Mouse (Mus musculus): Measurements from ENCODE around the gene Ikzf1.

Gene Ikzf1

DNA sequence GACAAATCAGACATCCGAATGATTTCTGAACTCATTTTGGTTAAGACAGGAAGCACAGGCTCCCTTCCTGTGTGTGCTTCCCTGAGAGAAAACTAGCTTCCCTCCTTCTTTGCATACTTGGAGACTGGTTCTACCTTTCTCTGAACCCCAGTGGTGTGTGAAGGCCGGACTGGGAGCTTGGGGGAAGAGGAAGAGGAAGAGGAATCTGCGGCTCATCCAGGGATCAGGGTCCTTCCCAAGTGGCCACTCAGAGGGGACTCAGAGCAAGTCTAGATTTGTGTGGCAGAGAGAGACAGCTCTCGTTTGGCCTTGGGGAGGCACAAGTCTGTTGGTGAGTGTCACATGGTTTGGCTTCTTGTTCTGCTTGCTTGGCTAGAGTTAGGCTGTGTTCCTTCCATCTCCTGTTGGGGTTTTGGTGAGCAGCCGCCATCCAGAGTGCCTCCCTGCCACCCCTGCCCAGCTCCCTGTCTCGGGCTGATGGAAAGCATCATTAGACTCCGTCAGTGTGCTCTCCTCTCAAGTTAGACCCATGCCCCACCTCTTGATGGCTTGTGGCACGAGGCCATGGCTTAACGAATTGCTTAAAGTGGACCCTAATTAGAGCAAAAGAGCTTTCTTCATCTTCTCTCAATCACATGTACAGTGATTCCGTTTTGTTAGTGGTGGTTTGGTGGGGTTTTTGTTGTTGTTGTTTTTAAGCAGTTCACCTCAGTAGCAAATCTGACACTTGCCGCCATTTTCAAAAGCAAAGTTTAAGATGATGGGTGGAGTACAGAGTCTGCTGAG is 5.4 kb downstream of the Ikzf1 start:
- no peak for DNase-seq (ENCODE audit: low read depth in 1 of 2, low spot score in 2 of 2)

DNA sequence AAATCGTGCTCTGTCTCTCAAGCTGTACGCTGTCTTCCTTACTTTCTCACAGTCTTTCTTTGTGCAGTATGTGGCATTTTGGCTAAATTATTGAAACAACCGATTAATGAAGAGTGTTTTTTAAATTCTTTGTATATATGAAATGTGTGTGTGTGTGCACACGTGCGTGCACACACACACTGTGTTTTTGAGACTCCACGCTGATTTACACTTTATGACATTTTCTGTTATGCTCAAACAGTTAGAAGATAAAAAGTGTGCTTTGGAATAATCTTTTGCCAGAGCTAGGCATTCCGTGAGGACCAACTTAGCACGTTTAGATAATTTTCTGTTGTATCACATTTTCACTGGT is 6.0 kb downstream of the Ikzf1 start:
- DNase-seq (ENCODE audit: low read depth in 1 of 2, low spot score in 2 of 2), result no peak

DNA sequence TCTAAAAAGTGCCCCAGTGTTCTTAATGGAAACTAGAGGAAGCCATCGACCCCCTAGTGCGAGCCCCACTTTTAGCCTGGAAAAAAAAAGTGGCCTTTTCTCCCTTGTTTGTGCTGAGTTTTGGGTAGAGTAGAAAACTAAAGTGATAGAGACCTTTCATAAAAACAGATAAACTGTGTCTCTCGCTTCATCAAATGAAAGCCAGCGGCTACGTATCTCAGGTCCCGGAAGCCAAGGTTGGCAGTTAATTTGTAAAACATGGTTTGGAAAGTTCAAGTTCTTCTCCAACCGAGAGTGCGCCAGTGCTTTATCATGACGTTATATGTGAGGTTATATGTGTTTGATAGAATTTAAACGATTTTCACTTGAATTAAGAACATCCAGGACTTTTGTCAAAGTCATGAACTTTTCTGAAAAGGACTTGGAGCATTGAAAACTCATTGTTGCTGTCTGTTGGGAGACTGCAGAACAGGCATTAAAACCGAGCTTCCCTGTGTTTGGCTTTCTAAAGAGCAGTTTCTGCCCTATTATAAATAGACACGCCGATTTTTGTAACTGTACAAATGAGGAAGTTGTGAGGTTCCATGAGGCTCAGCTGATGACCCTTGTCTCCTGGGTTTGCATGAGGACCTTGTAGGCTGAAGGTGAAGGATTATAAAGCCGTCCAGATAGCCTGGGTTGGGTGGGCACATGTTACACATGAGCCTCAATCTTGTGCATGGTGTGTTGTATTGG is 6.7 kb downstream of the Ikzf1 start:
- no peak for DNase-seq (ENCODE audit: low read depth in 1 of 2, low spot score in 2 of 2)

DNA sequence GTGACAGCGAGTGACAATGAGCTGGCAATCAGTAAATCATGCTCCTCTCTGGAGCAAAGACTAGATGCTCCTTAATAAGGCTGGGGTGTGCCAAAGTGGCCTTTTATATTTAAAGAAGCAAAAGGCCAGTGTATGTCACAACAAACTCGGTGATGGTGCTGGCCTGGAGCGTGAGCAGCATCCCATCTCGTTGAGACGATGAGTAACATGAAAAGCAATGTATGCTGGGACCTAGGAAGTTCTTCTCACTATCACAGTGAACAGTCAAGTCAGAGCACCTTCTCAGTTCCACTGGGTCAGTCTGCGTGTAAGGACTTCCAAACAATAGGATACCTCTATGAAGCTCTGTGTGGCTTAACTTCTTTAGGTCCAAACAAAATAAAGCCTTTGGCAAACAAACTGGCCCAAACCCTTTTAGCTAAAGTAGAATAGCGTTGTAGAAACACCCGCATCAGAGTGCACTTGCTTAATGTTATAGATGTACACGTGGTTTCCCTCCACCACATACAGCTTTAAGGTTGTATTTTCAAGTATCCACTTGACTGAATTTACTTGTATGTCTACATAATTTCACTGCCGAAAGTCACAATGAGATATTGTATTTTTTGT is 7.9 kb downstream of the Ikzf1 start:
- no peak for DNase-seq (ENCODE audit: low read depth in 1 of 2, low spot score in 2 of 2)

DNA sequence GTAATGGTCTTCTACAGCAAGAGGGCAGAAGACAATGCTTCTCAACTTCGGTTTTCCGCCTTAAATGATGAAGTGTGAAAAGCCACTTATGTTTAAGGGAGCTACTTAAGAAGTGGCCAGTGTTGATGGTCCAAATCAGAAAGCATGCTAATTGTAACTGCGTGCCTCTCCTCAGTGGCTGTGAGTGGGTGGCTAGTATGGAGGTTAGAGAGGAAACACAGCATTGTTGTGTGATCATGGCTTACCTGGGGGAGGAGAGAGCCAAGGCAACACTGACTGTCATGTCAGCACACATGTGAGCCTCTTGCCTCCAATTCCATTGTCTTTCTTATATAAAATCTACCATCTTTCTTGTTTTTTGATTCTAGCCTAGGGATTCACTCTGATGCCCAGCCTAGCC is 8.6 kb downstream of the Ikzf1 start:
- DNase-seq (ENCODE audit: low read depth in 1 of 2, low spot score in 2 of 2), result no peak

DNA sequence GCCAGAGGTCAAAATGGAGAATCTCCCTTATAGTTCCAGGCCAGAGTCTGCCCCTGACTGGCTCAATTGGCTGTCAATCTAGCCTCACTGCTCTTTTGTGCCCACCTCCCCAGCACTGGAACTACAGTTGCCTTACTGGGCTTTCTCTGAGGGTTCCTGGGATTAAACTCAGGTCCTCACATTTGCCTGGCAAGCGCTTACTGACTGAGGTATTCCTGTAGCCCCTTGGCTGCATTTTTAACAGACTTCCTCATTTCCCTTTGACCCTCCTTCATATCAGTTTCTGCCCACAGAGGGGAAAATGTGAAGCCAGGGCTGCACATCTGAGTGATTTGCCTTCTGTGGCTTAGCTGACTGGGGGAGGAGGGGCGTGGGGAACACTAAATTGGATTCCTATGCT is 9.3 kb downstream of the Ikzf1 start:
- DNase-seq (ENCODE audit: low read depth in 1 of 2, low spot score in 2 of 2), result no peak

DNA sequence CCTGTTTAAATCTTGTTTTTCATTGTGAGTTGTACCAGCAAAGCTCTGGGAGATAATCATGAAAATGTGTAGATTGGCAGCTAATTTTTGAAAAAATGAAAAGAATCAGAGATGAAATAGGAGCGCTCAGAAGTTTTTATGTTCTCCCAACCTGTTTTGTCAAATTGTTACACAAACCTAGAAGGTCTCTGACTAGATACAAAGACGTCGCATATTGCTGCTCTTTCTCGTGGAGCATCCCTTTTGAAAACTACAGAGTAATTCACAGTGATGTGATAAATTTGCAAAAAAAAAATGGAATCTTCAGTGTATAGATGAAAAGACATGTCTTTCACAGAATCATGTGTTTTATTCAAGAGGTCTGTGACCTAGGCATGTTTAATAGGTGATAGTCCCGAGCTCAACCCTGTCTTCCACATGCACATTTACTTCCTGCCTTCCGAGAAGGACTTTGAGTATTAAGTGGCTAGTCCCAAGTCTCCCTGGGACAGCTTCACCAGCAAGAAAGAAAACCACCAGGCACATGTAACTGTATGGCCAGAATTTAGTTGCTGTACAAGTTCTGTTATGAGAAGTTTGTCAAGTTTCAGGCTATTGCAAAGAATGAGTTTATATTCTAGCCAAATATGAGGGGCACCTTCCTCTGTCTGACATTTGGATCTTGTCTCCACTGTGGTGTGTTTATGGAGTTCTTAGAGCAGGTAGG is 9.8 kb downstream of the Ikzf1 start:
- no peak for DNase-seq (ENCODE audit: low read depth in 1 of 2, low spot score in 2 of 2)

DNA sequence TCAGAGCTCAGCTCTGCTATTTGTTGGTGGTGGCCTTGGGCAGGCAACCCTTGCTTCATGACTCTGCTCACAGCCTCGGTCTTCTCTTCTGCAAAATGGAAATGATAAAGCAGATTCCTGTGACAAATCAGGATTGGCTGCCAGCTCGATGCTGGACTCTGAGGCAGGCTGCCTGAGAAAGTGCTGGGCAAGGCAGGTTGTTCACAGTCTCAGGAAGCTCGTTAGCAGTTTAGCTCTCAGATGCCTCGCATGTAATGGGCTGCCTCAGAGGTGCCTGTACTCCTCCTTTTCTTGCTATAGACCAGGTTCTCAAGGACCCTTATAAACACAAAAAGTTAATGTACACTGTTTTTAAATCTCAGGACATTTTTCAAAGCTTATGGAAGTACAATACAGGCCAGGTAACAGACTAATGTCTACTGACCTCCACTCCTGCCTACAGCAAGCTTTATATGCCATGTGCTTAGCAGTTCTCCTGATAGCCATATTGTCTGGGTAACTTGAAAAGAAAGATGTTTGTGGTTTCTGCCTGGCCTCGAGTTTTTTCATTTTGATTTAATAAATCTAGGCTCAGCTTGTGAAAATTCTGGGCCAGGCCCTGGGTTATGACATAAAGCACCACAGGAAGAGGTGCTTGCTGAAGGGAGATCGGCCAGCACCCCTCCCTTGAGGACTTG is 10.5 kb downstream of the Ikzf1 start:
- DNase-seq (ENCODE audit: low read depth in 1 of 2, low spot score in 2 of 2), result no peak

DNA sequence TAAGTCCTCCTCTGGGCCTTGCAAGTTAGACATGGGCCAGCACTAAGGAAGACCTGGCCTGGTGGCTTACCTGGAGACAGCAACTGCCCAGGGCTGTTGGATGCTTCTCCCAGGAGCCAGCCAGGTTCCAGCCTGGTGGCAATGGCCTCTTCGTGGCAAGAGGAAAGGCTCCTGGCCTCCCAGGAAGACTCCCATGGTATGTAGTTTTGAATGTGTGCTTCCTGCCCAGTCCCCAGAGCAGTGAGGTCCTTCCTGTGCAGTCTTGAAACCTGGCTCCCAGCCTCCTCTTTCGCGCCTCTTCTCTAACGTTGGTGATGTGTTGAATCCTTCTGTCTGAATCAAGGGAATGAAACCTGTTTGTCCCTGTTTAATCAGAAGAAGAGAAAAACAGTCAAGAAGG is 11.1 kb downstream of the Ikzf1 start:
- DNase-seq (ENCODE audit: low read depth in 1 of 2, low spot score in 2 of 2), result no peak

DNA sequence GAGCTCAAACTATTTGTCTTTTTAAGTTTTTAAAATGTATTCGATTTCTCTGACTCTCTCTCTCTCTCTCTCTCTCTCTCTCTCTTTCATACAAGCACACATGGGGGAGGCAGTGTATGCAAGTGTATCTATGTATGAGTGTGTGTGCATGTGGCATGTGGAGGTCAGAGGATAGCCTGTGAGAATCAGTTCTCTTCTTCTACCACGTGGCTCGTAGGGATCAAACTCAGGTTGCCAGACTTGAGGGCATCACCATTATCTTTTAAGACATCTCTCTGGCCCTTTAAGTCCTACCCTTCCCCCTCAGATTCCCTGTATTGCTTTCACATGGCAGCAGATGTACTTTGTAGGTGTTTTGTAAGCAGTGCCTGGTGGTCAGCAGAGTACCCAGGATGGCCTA is 12.0 kb downstream of the Ikzf1 start:
- DNase-seq (ENCODE audit: low read depth in 1 of 2, low spot score in 2 of 2), result no peak

DNA sequence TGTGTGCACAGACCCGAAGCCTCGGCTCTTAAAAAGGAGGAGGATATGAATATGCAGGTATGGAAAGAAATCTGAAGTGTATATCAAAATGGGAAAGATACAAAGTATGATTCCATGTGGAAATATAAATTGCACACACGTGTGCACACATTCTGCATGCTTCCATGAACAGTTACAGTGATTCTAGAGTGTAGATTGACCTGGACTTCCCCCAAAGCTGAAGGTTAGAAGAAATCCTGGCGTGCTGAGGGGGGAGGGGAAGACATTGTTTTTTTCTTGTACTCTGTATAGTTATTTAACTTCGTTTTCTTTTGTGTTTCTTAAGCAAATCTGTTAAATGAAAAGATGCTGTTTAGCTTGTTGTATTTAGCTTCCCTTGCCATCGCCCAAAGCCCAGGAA is 16.6 kb downstream of the Ikzf1 start:
- DNase-seq (ENCODE audit: low read depth in 1 of 2, low spot score in 2 of 2), result no peak

DNA sequence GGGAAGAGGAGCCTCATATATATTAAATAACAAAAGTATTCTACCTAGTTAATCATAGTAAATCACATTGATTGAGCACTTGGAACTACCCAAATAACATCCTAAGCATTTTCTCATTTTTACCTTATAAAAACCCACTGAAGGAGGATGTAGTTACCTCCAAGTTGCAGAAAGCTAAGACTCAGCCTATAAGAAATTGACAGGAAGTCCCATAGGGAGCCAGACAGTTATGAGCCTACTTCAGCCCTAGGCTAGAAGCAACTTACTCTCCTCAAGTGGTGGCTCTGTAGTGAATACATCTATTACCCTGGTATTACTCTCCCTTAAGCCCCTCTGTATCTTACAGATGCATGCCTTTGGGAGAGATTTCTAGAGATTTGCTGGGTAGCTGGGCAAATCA is 19.0 kb downstream of the Ikzf1 start:
- no peak for DNase-seq (ENCODE audit: low read depth in 1 of 2, low spot score in 2 of 2)

DNA sequence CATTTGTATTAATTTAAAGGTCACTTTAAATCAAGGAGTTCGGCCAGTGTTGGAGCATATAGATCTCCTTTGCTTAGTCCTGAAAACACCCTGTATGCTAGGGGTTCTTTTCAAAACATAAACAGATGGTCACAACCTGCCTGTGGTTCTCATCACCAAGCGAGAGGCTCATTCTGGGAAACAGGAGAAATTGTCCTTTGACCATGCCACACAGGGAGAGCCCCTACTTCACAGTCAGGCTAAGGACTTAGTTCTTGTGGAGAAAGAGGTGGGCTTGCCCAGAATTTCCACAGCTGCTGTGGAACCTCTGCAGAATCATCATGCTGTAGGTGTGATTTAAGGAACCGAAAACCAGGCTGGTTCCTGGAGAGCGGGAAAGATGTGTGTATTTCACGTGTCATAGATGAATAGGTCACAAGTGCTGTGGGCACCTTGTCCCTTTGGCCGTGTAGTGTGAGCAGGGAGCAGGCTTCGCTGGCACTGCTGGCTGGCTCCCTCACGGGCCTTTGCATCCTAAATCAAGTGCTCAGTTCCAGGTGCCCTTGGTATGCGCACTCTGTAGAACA is 23.4 kb downstream of the Ikzf1 start:
- no peak for DNase-seq (ENCODE audit: low read depth in 1 of 2, low spot score in 2 of 2)

DNA sequence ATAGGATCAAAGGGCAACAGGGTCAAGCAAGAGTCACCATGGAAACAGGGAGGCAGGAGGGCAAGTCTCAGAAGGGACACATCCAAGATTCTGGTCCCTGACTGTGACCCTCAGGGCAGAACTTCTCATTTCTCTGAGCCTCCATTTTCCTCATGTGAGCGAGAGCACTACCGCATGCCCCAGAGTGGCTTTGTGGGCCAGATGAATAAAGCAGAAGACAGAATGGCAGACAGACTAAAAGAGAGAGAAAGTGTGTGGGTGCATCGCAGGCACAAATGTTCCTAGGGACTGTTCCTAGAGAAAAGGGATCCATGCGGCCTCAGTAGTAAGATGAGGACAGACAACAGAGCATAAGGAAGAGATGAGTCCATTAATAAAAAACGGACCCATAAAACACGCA is 24.5 kb downstream of the Ikzf1 start:
- DNase-seq (ENCODE audit: low read depth in 1 of 2, low spot score in 2 of 2), result no peak

DNA sequence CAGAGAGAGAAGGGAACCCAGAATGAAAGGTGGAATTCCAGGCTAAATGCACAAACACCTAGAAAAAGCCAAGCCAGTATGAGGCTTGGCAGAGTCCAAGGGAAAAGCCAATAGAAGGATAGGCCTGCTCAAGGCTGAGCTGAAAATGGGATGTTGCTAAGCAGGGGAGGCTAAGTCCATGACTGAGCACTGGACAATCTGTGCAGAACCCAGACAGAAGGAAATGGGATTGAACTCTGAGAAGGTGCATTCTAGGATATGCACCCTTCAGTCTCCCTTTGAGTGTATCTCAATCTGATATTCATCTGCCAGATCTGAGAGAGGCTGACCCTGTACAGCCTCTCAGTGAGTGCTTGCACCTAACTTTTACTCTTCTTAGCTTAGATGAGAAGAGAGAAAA is 25.9 kb downstream of the Ikzf1 start:
- DNase-seq (ENCODE audit: low read depth in 1 of 2, low spot score in 2 of 2), result no peak

DNA sequence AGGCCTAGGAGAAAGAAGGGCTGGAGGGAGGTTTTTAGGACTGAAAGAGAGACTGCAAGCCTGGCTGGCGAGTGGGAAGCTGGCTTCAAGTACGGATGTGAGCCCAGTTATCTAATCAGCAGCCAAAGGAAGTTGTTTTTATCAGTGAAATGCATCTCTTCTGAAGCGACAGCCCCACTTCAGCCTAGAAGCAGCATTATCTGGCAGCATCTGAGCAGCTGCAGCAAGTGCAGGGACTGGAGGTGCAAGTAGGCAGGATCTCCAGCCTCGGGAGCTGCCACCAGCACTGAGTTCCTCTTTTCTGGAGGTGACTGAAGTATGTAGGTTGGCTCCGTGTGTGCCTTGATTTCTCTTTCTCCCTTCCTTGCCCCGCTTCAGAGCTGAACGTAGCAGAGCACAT is 26.9 kb downstream of the Ikzf1 start:
- DNase-seq (ENCODE audit: low read depth in 1 of 2, low spot score in 2 of 2), result no peak

DNA sequence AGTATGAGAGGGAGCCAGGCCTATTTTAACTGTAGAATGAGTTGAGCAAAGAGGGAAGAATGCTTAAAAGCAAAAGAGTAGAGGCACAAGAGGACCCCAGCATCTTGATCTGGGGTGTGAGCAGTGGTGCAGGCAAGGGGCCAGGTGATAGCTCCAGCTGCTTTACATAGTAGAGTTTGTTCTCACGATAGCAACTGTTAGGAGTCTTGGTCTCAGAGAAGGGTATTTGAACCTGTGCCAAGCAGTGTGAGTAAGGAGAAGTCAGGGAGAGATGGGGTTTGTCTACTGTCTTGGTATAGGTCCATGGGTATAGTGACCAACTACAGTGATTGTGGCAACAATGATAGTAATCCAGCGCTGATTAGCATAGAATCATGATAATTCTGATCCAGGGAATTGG is 29.9 kb downstream of the Ikzf1 start:
- DNase-seq (ENCODE audit: low read depth in 1 of 2, low spot score in 2 of 2), result no peak

DNA sequence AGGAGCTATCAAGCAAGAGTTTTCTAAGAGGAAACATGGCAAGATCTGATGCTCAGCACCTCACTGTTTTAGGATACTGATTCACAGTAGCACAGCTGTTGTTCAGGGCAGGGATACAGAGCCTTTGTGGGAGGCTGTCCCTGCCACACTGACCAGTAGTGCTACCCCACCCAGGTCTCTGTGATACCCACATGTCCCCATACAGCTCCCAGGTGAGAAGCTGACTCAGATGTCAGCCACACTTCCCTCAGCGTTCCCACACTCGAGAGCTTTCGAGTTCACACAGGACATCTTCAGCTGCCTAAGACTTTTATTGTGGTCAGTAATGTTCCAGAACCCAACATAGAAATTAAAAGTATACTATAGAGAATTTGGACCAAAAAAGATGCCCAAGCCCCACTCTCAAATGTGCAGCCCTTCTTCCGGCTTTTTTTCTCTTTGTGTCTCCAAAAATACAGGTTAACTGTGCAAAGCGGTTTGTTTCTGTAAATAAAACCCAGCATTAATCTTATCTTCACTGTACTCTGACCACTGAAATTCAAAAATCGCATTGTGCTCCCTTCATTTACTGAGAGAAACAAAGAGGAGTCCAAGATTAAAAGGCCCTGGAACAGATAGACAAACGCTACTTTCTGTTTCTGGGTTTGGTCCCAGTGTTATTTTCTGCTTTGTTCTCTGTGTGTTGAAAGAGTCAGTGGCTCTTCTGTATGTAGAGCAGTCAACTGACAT is 31.3 kb downstream of the Ikzf1 start:
- DNase-seq (ENCODE audit: low read depth in 1 of 2, low spot score in 2 of 2), result no peak

DNA sequence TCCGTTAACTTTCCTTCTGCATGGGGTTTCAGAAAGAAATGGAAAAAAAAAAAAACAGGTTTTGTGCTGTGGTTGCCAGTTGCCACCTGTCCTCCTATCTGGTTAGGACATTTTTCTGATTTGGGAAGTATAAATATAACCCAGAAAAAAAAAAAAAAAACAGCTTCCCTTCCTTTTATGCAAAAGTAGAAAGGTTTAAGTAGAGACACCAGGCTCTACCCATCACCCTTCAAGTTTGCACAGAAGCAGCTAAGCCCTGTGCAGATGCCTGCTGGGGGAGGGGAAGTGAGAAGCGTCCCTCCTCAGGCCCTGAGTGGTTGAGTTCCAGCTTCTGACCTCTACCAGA is 31.9 kb downstream of the Ikzf1 start:
- no peak for DNase-seq (ENCODE audit: low read depth in 1 of 2, low spot score in 2 of 2)

DNA sequence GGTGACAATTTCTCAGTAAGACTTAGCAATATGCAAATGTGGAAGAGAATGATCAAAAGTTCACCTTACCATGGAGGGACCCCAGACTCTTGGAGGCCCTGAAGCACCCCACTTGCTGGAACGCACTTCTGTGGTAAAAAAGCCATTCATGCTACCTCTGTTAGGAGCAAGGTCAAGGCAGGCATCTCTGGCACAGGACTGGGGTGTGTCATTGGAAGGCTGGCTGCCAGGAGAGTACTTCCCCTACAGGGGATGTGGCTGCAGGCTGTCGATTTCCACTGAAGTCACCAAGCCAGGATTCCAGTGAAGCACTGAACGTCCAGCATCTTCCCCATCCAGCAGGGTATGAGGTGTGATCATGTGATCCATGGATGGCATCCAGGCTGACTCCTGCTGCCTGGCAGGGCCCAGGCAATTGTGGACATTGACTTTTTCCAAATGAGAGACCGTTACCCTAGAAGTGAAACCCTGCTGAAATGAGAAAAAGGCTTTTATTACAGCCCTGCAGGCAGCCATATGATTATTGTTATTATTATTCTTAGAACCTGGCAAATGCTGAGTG is 32.9 kb downstream of the Ikzf1 start:
- no peak for DNase-seq (ENCODE audit: low read depth in 1 of 2, low spot score in 2 of 2)
